Mouse (Mus musculus) MEL (cell line): ENCODE data around the gene Chrna9. TPM values are rescaled to one million over a fixed set of nuclear protein-coding genes. Genes with fewer than 3 reads are reported as not detected.

Experiments
- DNase-seq: peaks from one replicate; pipeline ENCODE4 v3.0.0; 2011; ENCODE audit warnings: low read depth, low spot score
- H3K27ac ChIP-seq: 2 replicates; pipeline ENCODE4 v1.5.1; 2012; ENCODE audit warnings: low read depth, mild to moderate bottlenecking, control low read depth, low read length, moderate library complexity; ENCODE audit not compliant: control insufficient read depth
- H3K27me3 ChIP-seq, 2 experiments: fragments of 150-350 bp in 1 of 2; sonication (generic) in 1 of 2; 2 replicates each; pipeline ENCODE4 v1.6.1; 2012; ENCODE audit warnings: low read length in 2 of 2, mild to moderate bottlenecking in 2 of 2, improper control_type of control experiment in 1 of 2, moderate library complexity in 1 of 2; ENCODE audit not compliant: insufficient read depth in 2 of 2, control insufficient read depth in 1 of 2
- H3K36me3 ChIP-seq, 2 experiments: 2 replicates each; pipeline ENCODE4 v1.6.1; 2012 to 2014; ENCODE audit warnings: low read length in 2 of 2, improper control_type of control experiment in 1 of 2, inconsistent platforms in 1 of 2, mild to moderate bottlenecking in 1 of 2; ENCODE audit not compliant: insufficient read depth in 2 of 2, control insufficient read depth in 1 of 2
- H3K4me1 ChIP-seq, 2 experiments: fragments of 150-350 bp in 1 of 2; sonication (generic) in 1 of 2; 2 replicates each; pipeline ENCODE4 v1.6.1; 2012; ENCODE audit warnings: low read length in 2 of 2, improper control_type of control experiment in 1 of 2, mild to moderate bottlenecking in 1 of 2; ENCODE audit not compliant: insufficient read depth in 2 of 2, control insufficient read depth in 1 of 2
- H3K4me3 ChIP-seq, 2 experiments: fragments of 150-350 bp in 1 of 2; sonication (generic) in 1 of 2; 2 replicates each; pipeline ENCODE4 v1.5.1; 2012; ENCODE audit warnings: low read depth in 2 of 2, low read length in 2 of 2, mild to moderate bottlenecking in 2 of 2, moderate library complexity in 2 of 2, control low read depth in 1 of 2, improper control_type of control experiment in 1 of 2; ENCODE audit not compliant: control insufficient read depth in 1 of 2, insufficient read depth in 1 of 2
- H3K79me2 ChIP-seq: 2 replicates; pipeline ENCODE4 v1.6.1; 2012; ENCODE audit warnings: mild to moderate bottlenecking, low read length, moderate library complexity; ENCODE audit not compliant: control insufficient read depth, poor library complexity, insufficient read depth
- H3K9ac ChIP-seq: 2 replicates; pipeline ENCODE4 v1.6.1; 2012; ENCODE audit warnings: low read depth, mild to moderate bottlenecking, control low read depth, low read length, moderate library complexity; ENCODE audit not compliant: control insufficient read depth, poor library complexity, severe bottlenecking
- H3K9me3 ChIP-seq: fragments of 150-350 bp; sonication (generic); replicated peaks from 2 replicates; pipeline ENCODE4 v1.6.1; 2012; ENCODE audit warnings: mild to moderate bottlenecking, low read length, improper control_type of control experiment, moderate library complexity; ENCODE audit not compliant: insufficient read depth
- BHLHE40 ChIP-seq: IDR thresholded peaks from 2 replicates; pipeline ENCODE4 v1.6.1; 2012; ENCODE audit warnings: low read depth, mild to moderate bottlenecking, inconsistent platforms, low read length, improper control_type of control experiment, borderline replicate concordance
- CHD1 ChIP-seq: IDR thresholded peaks from 2 replicates; pipeline ENCODE4 v1.6.1; 2012; ENCODE audit warnings: low read depth, mild to moderate bottlenecking, inconsistent platforms, low read length, improper control_type of control experiment
- CHD2 ChIP-seq: IDR thresholded peaks from 2 replicates; pipeline ENCODE4 v1.6.1; 2011; ENCODE audit warnings: low read length, improper control_type of control experiment
- E2F4 ChIP-seq: IDR thresholded peaks from 2 replicates; pipeline ENCODE4 v1.6.1; 2011; ENCODE audit warnings: low read depth, low read length, improper control_type of control experiment, borderline replicate concordance
- ELF1 ChIP-seq: IDR thresholded peaks from 2 replicates; pipeline ENCODE4 v1.6.1; 2014; ENCODE audit warnings: low read depth, mild to moderate bottlenecking, inconsistent platforms, low read length, improper control_type of control experiment, moderate library complexity
- EP300 ChIP-seq, 2 experiments: IDR thresholded peaks; 2 replicates each; pipeline ENCODE4 v1.6.1; 2011; ENCODE audit warnings: improper control_type of control experiment in 2 of 2, low read length in 2 of 2, low read depth in 1 of 2, mild to moderate bottlenecking in 1 of 2
- ETS1 ChIP-seq: IDR thresholded peaks from 2 replicates; pipeline ENCODE4 v1.6.1; 2012; ENCODE audit warnings: low read depth, mild to moderate bottlenecking, inconsistent platforms, low read length, improper control_type of control experiment, moderate library complexity
- GABPA ChIP-seq: IDR thresholded peaks from 2 replicates; pipeline ENCODE4 v1.6.1; 2012; ENCODE audit warnings: low read depth, mild to moderate bottlenecking, inconsistent platforms, low read length, improper control_type of control experiment, moderate library complexity
- GATA1 ChIP-seq: IDR thresholded peaks from 2 replicates; pipeline ENCODE4 v1.6.1; 2011; ENCODE audit warnings: low read depth, low read length, improper control_type of control experiment
- HCFC1 ChIP-seq: IDR thresholded peaks from 2 replicates; pipeline ENCODE4 v1.6.1; 2012; ENCODE audit warnings: low read depth, mild to moderate bottlenecking, inconsistent platforms, low read length, improper control_type of control experiment, moderate library complexity
- KAT2A ChIP-seq: conservative IDR thresholded peaks from 2 replicates; pipeline ENCODE4 v1.6.1; 2012; ENCODE audit warnings: low read depth, low read length, improper control_type of control experiment, inconsistent platforms
- MAFK ChIP-seq: IDR thresholded peaks from 2 replicates; pipeline ENCODE4 v1.6.1; 2011; ENCODE audit warnings: low read depth, mild to moderate bottlenecking, low read length, improper control_type of control experiment, borderline replicate concordance
- MAX ChIP-seq: IDR thresholded peaks from 2 replicates; pipeline ENCODE4 v1.6.1; 2011; ENCODE audit warnings: low read length, improper control_type of control experiment
- MAZ ChIP-seq: IDR thresholded peaks from 2 replicates; pipeline ENCODE4 v1.6.1; 2012; ENCODE audit warnings: low read depth, mild to moderate bottlenecking, inconsistent platforms, low read length, improper control_type of control experiment
- MXI1 ChIP-seq: IDR thresholded peaks from 2 replicates; pipeline ENCODE4 v1.6.1; 2011; ENCODE audit warnings: mild to moderate bottlenecking, low read depth, low read length, improper control_type of control experiment
- MYB ChIP-seq: IDR thresholded peaks from 2 replicates; pipeline ENCODE4 v1.6.1; 2011; ENCODE audit warnings: mild to moderate bottlenecking, low read depth, low read length, improper control_type of control experiment
- MYC ChIP-seq: IDR thresholded peaks from 2 replicates; pipeline ENCODE4 v1.6.1; 2011; ENCODE audit warnings: low read depth, mild to moderate bottlenecking, low read length, improper control_type of control experiment, moderate library complexity
- NELFE ChIP-seq: IDR thresholded peaks from 2 replicates; pipeline ENCODE4 v1.6.1; 2011; ENCODE audit warnings: low read depth, low read length, improper control_type of control experiment
- POLR2A ChIP-seq, 2 experiments: IDR thresholded peaks; 2 replicates each; pipeline ENCODE4 v1.6.1; 2011 to 2012; ENCODE audit warnings: low read length in 2 of 2, mild to moderate bottlenecking in 2 of 2, control low read depth in 1 of 2, improper control_type of control experiment in 1 of 2, low read depth in 1 of 2, moderate library complexity in 1 of 2; ENCODE audit not compliant: control insufficient read depth in 1 of 2, insufficient read depth in 1 of 2, poor library complexity in 1 of 2
- POLR2AphosphoS2 ChIP-seq: IDR thresholded peaks from 2 replicates; pipeline ENCODE4 v1.6.1; 2011; ENCODE audit warnings: low read length, improper control_type of control experiment
- RAD21 ChIP-seq: IDR thresholded peaks from 2 replicates; pipeline ENCODE4 v1.6.1; 2011; ENCODE audit warnings: mild to moderate bottlenecking, low read depth, low read length, improper control_type of control experiment
- RCOR1 ChIP-seq: IDR thresholded peaks from 2 replicates; pipeline ENCODE4 v1.6.1; 2012; ENCODE audit warnings: low read depth, mild to moderate bottlenecking, inconsistent platforms, low read length, improper control_type of control experiment
- SIN3A ChIP-seq: IDR thresholded peaks from 2 replicates; pipeline ENCODE4 v1.6.1; 2012; ENCODE audit warnings: low read length, improper control_type of control experiment, inconsistent platforms
- SMC3 ChIP-seq: IDR thresholded peaks from 2 replicates; pipeline ENCODE4 v1.6.1; 2011; ENCODE audit warnings: low read depth, low read length, improper control_type of control experiment
- TBP ChIP-seq: IDR thresholded peaks from 2 replicates; pipeline ENCODE4 v1.8.0; 2011; ENCODE audit warnings: low read depth, low read length, improper control_type of control experiment
- TCF12 ChIP-seq: IDR thresholded peaks from 2 replicates; pipeline ENCODE4 v1.6.1; 2014; ENCODE audit warnings: low read depth, mild to moderate bottlenecking, inconsistent platforms, low read length, improper control_type of control experiment, moderate library complexity
- USF1 ChIP-seq: IDR thresholded peaks from 2 replicates; pipeline ENCODE4 v1.6.1; 2014; ENCODE audit warnings: low read depth, mild to moderate bottlenecking, inconsistent platforms, low read length, improper control_type of control experiment, moderate library complexity
- ZC3H11A ChIP-seq: IDR thresholded peaks from 2 replicates; pipeline ENCODE4 v1.6.1; 2012; ENCODE audit warnings: low read depth, mild to moderate bottlenecking, inconsistent platforms, low read length, improper control_type of control experiment
- ZMIZ1 ChIP-seq: IDR thresholded peaks from 2 replicates; pipeline ENCODE4 v1.6.1; 2012; ENCODE audit warnings: low read depth, mild to moderate bottlenecking, inconsistent platforms, low read length, improper control_type of control experiment, moderate library complexity
- ZNF384 ChIP-seq: IDR thresholded peaks from 2 replicates; pipeline ENCODE4 v1.6.1; 2012; ENCODE audit warnings: low read depth, mild to moderate bottlenecking, inconsistent platforms, low read length, improper control_type of control experiment
- polyA plus RNA-seq, 2 experiments: library from polyadenylated mRNA; stranded (reverse) in 1 of 2; unstranded in 1 of 2; fragments of >175 nt in 1 of 2; fragments of >200 nt in 1 of 2; gene quantifications; 2 replicates each; pipeline versions ENCODE4 v1.2.1 to v1.2.4; 2012; ENCODE audit warnings: low replicate concordance in 2 of 2, low read depth in 1 of 2; ENCODE audit not compliant: insufficient read length in 2 of 2, insufficient read depth in 1 of 2, missing spikeins in 1 of 2
- total RNA-seq: library from RNA; depleted of rRNA; stranded (reverse); fragments of 300-350 nt; gene quantifications from 2 replicates; pipeline ENCODE4 v1.2.3, GENCODE M21; 2012

The Chrna9 gene
- total and polyA plus RNA-seq, 3 experiments: not detected

DNA sequence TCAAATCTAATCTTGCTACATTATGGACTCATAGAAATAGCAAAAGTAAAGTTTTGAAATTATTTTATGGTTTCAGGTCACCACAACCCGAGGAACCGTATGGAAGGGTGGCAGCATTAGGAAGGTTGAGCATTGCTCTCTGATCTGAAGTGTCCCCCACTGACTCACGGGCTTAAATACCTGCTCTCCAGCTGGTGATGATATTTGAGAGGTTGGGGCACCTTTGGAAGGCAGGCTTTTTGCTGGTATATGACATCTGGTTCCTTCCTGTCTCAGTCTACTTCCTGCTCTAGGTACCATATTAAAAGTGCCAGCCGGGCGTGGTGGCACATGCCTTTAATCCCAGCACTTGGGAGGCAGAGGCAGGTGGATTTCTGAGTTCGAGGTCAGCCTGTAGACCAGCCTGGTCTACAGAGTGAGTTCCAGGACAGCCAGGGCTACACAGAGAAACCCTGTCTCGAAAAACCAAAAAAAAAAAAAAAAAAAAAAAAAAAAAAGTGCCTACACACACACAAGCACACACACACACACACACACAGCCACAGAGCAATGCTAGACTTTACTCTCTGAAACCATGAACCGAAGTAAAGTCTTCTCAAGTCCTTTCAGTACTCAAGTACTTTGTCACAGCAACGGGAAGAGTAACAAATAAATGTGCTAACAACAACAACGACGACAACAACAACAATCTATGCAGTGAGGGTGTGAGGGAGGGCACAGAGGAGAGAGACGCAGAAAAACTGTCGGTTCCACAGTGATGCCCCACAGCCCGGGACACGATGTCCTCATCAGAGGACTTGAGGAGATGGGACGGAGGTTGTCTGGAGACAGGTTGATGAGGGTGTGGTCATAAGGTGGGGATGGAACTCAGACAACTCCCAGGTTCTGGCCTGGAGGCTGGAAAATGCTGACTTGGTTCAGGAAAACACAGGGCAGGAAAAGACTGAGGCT is 19.7 kb downstream of the Chrna9 start:
- peak; percentile 60 for DNase-seq
- H3K4me3 ChIP-seq: peak overlapping the region; percentile 39 to 69
- H3K79me2 ChIP-seq: no peaks in the 10 kb centered on the region; the same call in 1 of the 2 replicates
- peak overlapping the region; percentile 83 for H3K9ac ChIP-seq
- H3K9me3 ChIP-seq: no peaks in the 10 kb centered on the region
- peak overlapping the region; percentile 95 for H3K27ac ChIP-seq
- no peak for TF ChIP-seq ZMIZ1
- no peak for TF ChIP-seq MAZ
- no peak for TF ChIP-seq USF1
- no peak for TF ChIP-seq MYB
- TF ChIP-seq ETS1: no peak
- no peak for TF ChIP-seq KAT2A
- no peak for TF ChIP-seq TBP
- 0 out of 2 replicates have a peak, but pooled peaks have one; percentile 19 for TF ChIP-seq SMC3
- TF ChIP-seq SIN3A: no peak; the same call in 1 of the 2 replicates
- no peak for TF ChIP-seq MYC
- no peak for TF ChIP-seq CHD1
- TF ChIP-seq BHLHE40: no peak
- TF ChIP-seq MAX: no peak
- TF ChIP-seq TCF12: no peak
- TF ChIP-seq CHD2: no peak
- TF ChIP-seq POLR2AphosphoS2: no peak
- TF ChIP-seq GATA1: no peak
- no peak for TF ChIP-seq E2F4
- peak; percentile 93 for TF ChIP-seq ZNF384
- 0 out of 2 replicates have a peak, but pooled peaks have one; percentile 19 for TF ChIP-seq HCFC1
- TF ChIP-seq POLR2A (IDR thresholded peaks at IDR 0.05; ENCODE audit: control insufficient read depth in 1 of 2, insufficient read depth in 1 of 2, low read depth in 1 of 2, low read length in 2 of 2, poor library complexity in 1 of 2): no peak
- TF ChIP-seq RAD21: no peak
- TF ChIP-seq MAFK: no peak
- no peak for TF ChIP-seq GABPA
- peak in 1 of 2 experiments; percentile 5; a peak in 1 of 4 replicates for TF ChIP-seq EP300 (IDR thresholded peaks at IDR 0.05; ENCODE audit: low read depth in 1 of 2, low read length in 2 of 2)
- TF ChIP-seq MXI1: no peak
- peak; percentile 32; the same call in 1 of the 2 replicates for TF ChIP-seq NELFE
- TF ChIP-seq RCOR1: no peak
- TF ChIP-seq ZC3H11A: no peak
- TF ChIP-seq ELF1: no peak
- TF ChIP-seq, all 39 proteins: peak for 5
- Histone ChIP-seq H3K36me3 (peaks cover 0 to 10% of the 10 kb centered on the region in 2 experiments; a peak in 2 of 4 replicates), H3K27me3 (no peaks in the 10 kb centered on the region), H3K4me1 (peaks cover 0 to 13% of the 10 kb centered on the region in 2 experiments; a peak in 2 of 4 replicates)
